Mouse (Mus musculus) liver, embryonic 14.5 days (tissue): Measurements from ENCODE around the gene Sc5d.

ENCODE experiments used
- CTCF ChIP-seq: IDR thresholded peaks from 2 replicates; pipeline ENCODE4 v1.5.1; 2016; ENCODE audit warnings: antibody characterized with exemption, low read depth, control low read depth
- EP300 ChIP-seq: IDR thresholded peaks from 2 replicates; pipeline ENCODE4 v1.6.1; 2016; ENCODE audit warnings: antibody characterized with exemption, low read depth

GRCm38 (mm10) chr9:42260481-42260880, 3.6 kb downstream of the Sc5d start:
- no peak for TF ChIP-seq CTCF
- TF ChIP-seq EP300: no peak
